Mouse (Mus musculus): ENCODE measurements around the gene Stmnd1. TPM values are rescaled to one million over a fixed set of nuclear protein-coding genes. Genes with fewer than 3 reads are reported as not detected.

Stmnd1 gene
- total and polyA plus RNA-seq, 2 experiments: not detected

- no peak overlapping the region for H3K27ac ChIP-seq (replicated peaks; ENCODE audit: insufficient read depth, low read depth, low read length)
- H3K36me3 ChIP-seq (ENCODE audit: control insufficient read depth, insufficient read depth, low read length): no peaks in the 10 kb centered on the region
- no peak overlapping the region for H3K4me3 ChIP-seq (ENCODE audit: insufficient read depth, low read depth, low read length)
- WGBS: 92% methylated on average over 4 of the region's 4 CpGs
- TF ChIP-seq POLR2A (IDR thresholded peaks at IDR 0.05; ENCODE audit: extremely low read depth, insufficient read depth, low read length): no peak
- no peak for TF ChIP-seq CTCF (IDR thresholded peaks at IDR 0.05; ENCODE audit: low read depth, low read length)
- H3K4me1 ChIP-seq (ENCODE audit: control insufficient read depth, insufficient read depth, low read length): no peaks in the 10 kb centered on the region
- no peaks in the 10 kb centered on the region for H3K27me3 ChIP-seq (ENCODE audit: control insufficient read depth, insufficient read depth, low read length)
- DNase-seq (ENCODE audit: extremely low read depth, low read depth, low spot score): no peak
- H3K9ac ChIP-seq (ENCODE audit: low read depth, low read length): no peak overlapping the region
- H3K79me2 ChIP-seq (ENCODE audit: control insufficient read depth, insufficient read depth, low read length): no peaks in the 10 kb centered on the region
Observed at GRCm38 (mm10) chr13:46275701-46276100, 2.2 kb downstream of the Stmnd1 start.

DNA sequence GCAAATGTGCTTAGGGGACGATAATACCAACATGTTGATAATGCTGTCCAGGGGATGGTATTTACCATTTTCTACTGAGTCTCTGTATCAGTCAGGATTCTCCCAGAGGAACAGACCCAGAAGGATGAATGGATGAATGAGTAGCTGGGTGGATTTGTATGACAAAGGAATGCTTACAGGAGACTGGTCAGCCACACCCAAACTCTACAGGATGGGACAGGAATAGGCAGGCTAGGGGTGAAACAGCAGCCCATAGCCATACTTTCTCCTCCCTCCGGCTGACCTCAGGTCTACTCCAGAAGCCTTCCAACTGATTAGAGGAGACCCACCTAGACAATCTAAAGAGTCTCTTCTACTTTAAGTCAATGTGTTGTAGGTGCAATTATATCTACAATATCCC is 9.0 kb downstream of the Stmnd1 start:
- H3K36me3 ChIP-seq (ENCODE audit: control insufficient read depth, insufficient read depth, low read length): no peaks in the 10 kb centered on the region
- no peak overlapping the region for H3K27ac ChIP-seq (replicated peaks; ENCODE audit: insufficient read depth, low read depth, low read length)
- 95% methylated on average over 2 of the region's 2 CpGs for WGBS
- H3K4me1 ChIP-seq (ENCODE audit: control insufficient read depth, insufficient read depth, low read length): no peaks in the 10 kb centered on the region
- H3K4me3 ChIP-seq (ENCODE audit: insufficient read depth, low read depth, low read length): no peak overlapping the region
- H3K27me3 ChIP-seq (ENCODE audit: control insufficient read depth, insufficient read depth, low read length): 0 out of 2 replicates have a peak, but pooled peaks cover 2% of the 10 kb centered on the region
- DNase-seq (ENCODE audit: extremely low read depth, low read depth, low spot score): no peak
- no peak overlapping the region for H3K9ac ChIP-seq (ENCODE audit: low read depth, low read length)
- TF ChIP-seq CTCF (IDR thresholded peaks at IDR 0.05; ENCODE audit: low read depth, low read length): no peak
- TF ChIP-seq POLR2A (IDR thresholded peaks at IDR 0.05; ENCODE audit: extremely low read depth, insufficient read depth, low read length): no peak
- H3K79me2 ChIP-seq (ENCODE audit: control insufficient read depth, insufficient read depth, low read length): no peaks in the 10 kb centered on the region

- 0 out of 2 replicates have a peak, but pooled peaks cover 2% of the 10 kb centered on the region for H3K27me3 ChIP-seq (ENCODE audit: control insufficient read depth, insufficient read depth, low read length)
- H3K4me3 ChIP-seq (ENCODE audit: insufficient read depth, low read depth, low read length): no peak overlapping the region
- H3K36me3 ChIP-seq (ENCODE audit: control insufficient read depth, insufficient read depth, low read length): no peaks in the 10 kb centered on the region
- H3K79me2 ChIP-seq (ENCODE audit: control insufficient read depth, insufficient read depth, low read length): no peaks in the 10 kb centered on the region
- TF ChIP-seq CTCF (IDR thresholded peaks at IDR 0.05; ENCODE audit: low read depth, low read length) (no peak), POLR2A (IDR thresholded peaks at IDR 0.05; ENCODE audit: extremely low read depth, insufficient read depth, low read length) (no peak)
- WGBS: 87% methylated on average over 8 of the region's 8 CpGs
- DNase-seq (ENCODE audit: extremely low read depth, low read depth, low spot score): no peak
- H3K9ac ChIP-seq (ENCODE audit: low read depth, low read length): no peak overlapping the region
- no peak overlapping the region for H3K27ac ChIP-seq (replicated peaks; ENCODE audit: insufficient read depth, low read depth, low read length)
- no peaks in the 10 kb centered on the region for H3K4me1 ChIP-seq (ENCODE audit: control insufficient read depth, insufficient read depth, low read length)
Observed at GRCm38 (mm10) chr13:46287801-46288200, 14.3 kb downstream of the Stmnd1 start.

- Histone ChIP-seq H3K4me1 (ENCODE audit: control insufficient read depth, insufficient read depth, low read length) (no peaks in the 10 kb centered on the region), H3K9ac (ENCODE audit: low read depth, low read length) (no peak overlapping the region), H3K79me2 (ENCODE audit: control insufficient read depth, insufficient read depth, low read length) (no peaks in the 10 kb centered on the region), H3K4me3 (ENCODE audit: insufficient read depth, low read depth, low read length) (no peak overlapping the region), H3K27ac (replicated peaks; ENCODE audit: insufficient read depth, low read depth, low read length) (no peak overlapping the region), H3K27me3 (ENCODE audit: control insufficient read depth, insufficient read depth, low read length) (0 out of 2 replicates have a peak, but pooled peaks cover 4% of the 10 kb centered on the region), H3K36me3 (ENCODE audit: control insufficient read depth, insufficient read depth, low read length) (no peaks in the 10 kb centered on the region)
- no peak for DNase-seq (ENCODE audit: extremely low read depth, low read depth, low spot score)
- WGBS: 87% methylated on average over 5 of the region's 5 CpGs
- no peak for TF ChIP-seq CTCF (IDR thresholded peaks at IDR 0.05; ENCODE audit: low read depth, low read length)
- no peak for TF ChIP-seq POLR2A (IDR thresholded peaks at IDR 0.05; ENCODE audit: extremely low read depth, insufficient read depth, low read length)
Observed at GRCm38 (mm10) chr13:46288372-46288771, 14.9 kb downstream of the Stmnd1 start.

DNA sequence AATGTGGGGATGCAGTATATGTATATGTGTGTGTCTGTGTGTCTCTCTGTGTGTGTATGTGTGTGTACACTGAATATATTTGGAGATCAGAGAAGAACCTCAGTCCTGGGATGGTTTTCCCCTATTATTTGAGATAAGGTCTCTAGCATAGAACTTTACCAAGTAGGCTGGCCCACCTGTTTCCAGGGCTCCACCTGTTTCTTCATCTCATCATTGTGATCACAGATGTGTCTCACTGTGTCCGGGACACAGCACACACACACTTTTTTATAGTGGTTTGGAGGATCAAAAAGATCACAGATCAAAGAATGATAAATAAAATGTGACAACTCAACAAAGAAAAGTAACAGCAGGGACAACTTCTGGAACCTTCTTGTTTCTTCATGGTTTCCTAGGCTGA is 17.0 kb downstream of the Stmnd1 start:
- H3K79me2 ChIP-seq (ENCODE audit: control insufficient read depth, insufficient read depth, low read length): no peaks in the 10 kb centered on the region
- DNase-seq (ENCODE audit: extremely low read depth, low read depth, low spot score): no peak
- H3K27me3 ChIP-seq (ENCODE audit: control insufficient read depth, insufficient read depth, low read length): 0 out of 2 replicates have a peak, but pooled peaks cover 2% of the 10 kb centered on the region
- peaks cover 9% of the 10 kb centered on the region for H3K4me1 ChIP-seq (ENCODE audit: control insufficient read depth, insufficient read depth, low read length)
- H3K9ac ChIP-seq (ENCODE audit: low read depth, low read length): no peak overlapping the region
- no peak overlapping the region for H3K27ac ChIP-seq (replicated peaks; ENCODE audit: insufficient read depth, low read depth, low read length)
- 80% methylated on average over 1 of the region's 1 CpGs for WGBS
- TF ChIP-seq POLR2A (IDR thresholded peaks at IDR 0.05; ENCODE audit: extremely low read depth, insufficient read depth, low read length) (no peak), CTCF (IDR thresholded peaks at IDR 0.05; ENCODE audit: low read depth, low read length) (no peak)
- H3K36me3 ChIP-seq (ENCODE audit: control insufficient read depth, insufficient read depth, low read length): no peaks in the 10 kb centered on the region
- H3K4me3 ChIP-seq (ENCODE audit: insufficient read depth, low read depth, low read length): no peak overlapping the region

DNA sequence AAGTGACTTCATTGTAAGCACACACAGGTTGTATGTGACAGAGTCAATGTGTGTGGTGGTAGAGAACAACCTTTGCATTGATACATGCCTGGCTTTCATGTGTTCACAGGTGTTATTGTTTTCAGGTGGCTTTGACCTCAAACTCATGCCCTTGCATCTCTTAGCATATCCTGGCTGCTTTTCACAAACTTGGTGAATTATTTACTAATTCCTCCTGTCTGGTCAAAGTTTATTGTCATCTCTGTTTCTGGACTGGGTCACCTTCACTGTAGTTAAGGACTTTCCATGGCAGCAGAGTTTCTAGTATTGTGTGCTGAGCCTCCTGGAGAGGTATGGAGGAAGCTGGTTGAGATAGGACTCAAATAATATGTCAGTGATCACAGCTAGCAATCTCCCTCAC is 20.8 kb downstream of the Stmnd1 start:
- H3K36me3 ChIP-seq (ENCODE audit: control insufficient read depth, insufficient read depth, low read length): no peaks in the 10 kb centered on the region
- H3K4me3 ChIP-seq (ENCODE audit: insufficient read depth, low read depth, low read length): no peak overlapping the region
- H3K4me1 ChIP-seq (ENCODE audit: control insufficient read depth, insufficient read depth, low read length): peaks cover 17% of the 10 kb centered on the region
- H3K27ac ChIP-seq (replicated peaks; ENCODE audit: insufficient read depth, low read depth, low read length): no peak overlapping the region
- TF ChIP-seq CTCF (IDR thresholded peaks at IDR 0.05; ENCODE audit: low read depth, low read length) (no peak), POLR2A (IDR thresholded peaks at IDR 0.05; ENCODE audit: extremely low read depth, insufficient read depth, low read length) (no peak)
- no peak overlapping the region for H3K9ac ChIP-seq (ENCODE audit: low read depth, low read length)
- peak; percentile 95 for DNase-seq (ENCODE audit: extremely low read depth, low read depth, low spot score)
- no peaks in the 10 kb centered on the region for H3K79me2 ChIP-seq (ENCODE audit: control insufficient read depth, insufficient read depth, low read length)
- H3K27me3 ChIP-seq (ENCODE audit: control insufficient read depth, insufficient read depth, low read length): 0 out of 2 replicates have a peak, but pooled peaks cover 2% of the 10 kb centered on the region
